Mouse (Mus musculus): ENCODE data around the gene Rasgrf2. TPM values are rescaled to one million over a fixed set of nuclear protein-coding genes. Genes with fewer than 3 reads are reported as not detected.

The Rasgrf2 gene
- polyA plus RNA-seq, 1 experiment = 0.45 TPM

DNA sequence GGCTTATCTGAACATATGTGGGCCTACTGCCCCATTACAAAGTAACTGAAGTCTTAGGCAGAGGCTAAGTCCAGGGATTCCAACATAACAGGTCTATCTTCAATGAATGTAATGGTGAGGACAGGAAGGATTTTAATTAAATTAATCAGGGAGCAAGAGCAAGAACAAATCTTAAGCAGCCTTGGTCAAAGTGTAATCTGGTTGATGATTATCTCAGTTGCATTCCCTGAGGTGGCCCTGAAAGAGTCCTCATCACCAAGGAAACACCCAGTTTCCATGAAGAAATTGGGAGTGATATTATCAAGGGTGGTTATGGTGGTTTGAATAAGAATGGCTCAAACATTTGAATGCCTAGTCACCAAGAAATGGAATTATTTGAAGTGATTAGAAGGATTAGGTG lies 62.8 kb downstream of the Rasgrf2 start:
- TF ChIP-seq CTCF (IDR thresholded peaks at IDR 0.05; ENCODE audit: control insufficient read depth, insufficient read depth, low read length) = no peak
- TF ChIP-seq POLR2A (IDR thresholded peaks at IDR 0.05; ENCODE audit: borderline replicate concordance, control insufficient read depth, low read depth, low read length) = no peak
- Histone ChIP-seq H3K4me3 (replicated peaks; ENCODE audit: control insufficient read depth, low read depth, low read length) (no peak overlapping the region), H3K4me1 (ENCODE audit: control insufficient read depth, insufficient read depth, low read length) (no peaks in the 10 kb centered on the region), H3K27ac (ENCODE audit: control insufficient read depth, insufficient read depth, low read depth, low read length, poor library complexity) (no peak overlapping the region)

DNA sequence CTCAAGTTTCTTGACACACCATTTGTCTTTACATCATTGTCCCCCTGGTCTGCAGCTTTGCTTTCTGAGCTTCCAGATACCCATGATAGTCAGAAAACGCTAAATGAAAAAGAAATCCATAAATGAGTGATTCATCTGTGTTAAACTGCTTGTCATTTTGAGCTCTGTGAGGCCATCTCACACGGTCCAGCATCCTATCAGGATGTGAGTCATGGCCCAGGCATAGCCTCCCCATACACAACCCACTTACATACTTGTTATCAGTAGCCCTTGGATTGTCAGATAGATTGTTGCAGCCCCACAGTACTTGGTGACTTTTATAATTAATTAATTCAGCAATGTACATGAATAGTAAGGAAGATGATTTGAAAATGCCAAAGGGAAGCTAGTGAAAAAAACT lies 63.6 kb downstream of the Rasgrf2 start:
- WGBS = 54% methylated on average over 2 of the region's 2 CpGs

GRCm38 (mm10) chr13:92053748-92054147 lies 77.7 kb downstream of the Rasgrf2 start:
- H3K4me3 ChIP-seq (replicated peaks; ENCODE audit: control insufficient read depth, low read depth, low read length) = no peak overlapping the region
- no peak overlapping the region for H3K27ac ChIP-seq (ENCODE audit: control insufficient read depth, insufficient read depth, low read depth, low read length, poor library complexity)
- 88% methylated on average over 12 of the region's 12 CpGs for whole genome bisulfite sequencing
- no peaks in the 10 kb centered on the region for H3K4me1 ChIP-seq (ENCODE audit: control insufficient read depth, insufficient read depth, low read length)
- TF ChIP-seq POLR2A (IDR thresholded peaks at IDR 0.05; ENCODE audit: borderline replicate concordance, control insufficient read depth, low read depth, low read length) (no peak), CTCF (IDR thresholded peaks at IDR 0.05; ENCODE audit: control insufficient read depth, insufficient read depth, low read length) (no peak)

More for the DNA sequence above, 63.6 kb downstream of the Rasgrf2 start:
- H3K27ac ChIP-seq (ENCODE audit: control insufficient read depth, insufficient read depth, low read depth, low read length, poor library complexity) = no peak overlapping the region
- no peak overlapping the region for H3K4me3 ChIP-seq (replicated peaks; ENCODE audit: control insufficient read depth, low read depth, low read length)
- H3K4me1 ChIP-seq (ENCODE audit: control insufficient read depth, insufficient read depth, low read length) = no peaks in the 10 kb centered on the region
- no peak for TF ChIP-seq CTCF (IDR thresholded peaks at IDR 0.05; ENCODE audit: control insufficient read depth, insufficient read depth, low read length)
- TF ChIP-seq POLR2A (IDR thresholded peaks at IDR 0.05; ENCODE audit: borderline replicate concordance, control insufficient read depth, low read depth, low read length) = no peak

- no peak for TF ChIP-seq CTCF (IDR thresholded peaks at IDR 0.05; ENCODE audit: control insufficient read depth, insufficient read depth, low read length)
- TF ChIP-seq POLR2A (IDR thresholded peaks at IDR 0.05; ENCODE audit: borderline replicate concordance, control insufficient read depth, low read depth, low read length) = no peak
- WGBS = 36% methylated on average over 3 of the region's 3 CpGs
- no peak overlapping the region for H3K4me3 ChIP-seq (replicated peaks; ENCODE audit: control insufficient read depth, low read depth, low read length)
Measured at GRCm38 (mm10) chr13:92053001-92053400, 78.5 kb downstream of the Rasgrf2 start.

DNA sequence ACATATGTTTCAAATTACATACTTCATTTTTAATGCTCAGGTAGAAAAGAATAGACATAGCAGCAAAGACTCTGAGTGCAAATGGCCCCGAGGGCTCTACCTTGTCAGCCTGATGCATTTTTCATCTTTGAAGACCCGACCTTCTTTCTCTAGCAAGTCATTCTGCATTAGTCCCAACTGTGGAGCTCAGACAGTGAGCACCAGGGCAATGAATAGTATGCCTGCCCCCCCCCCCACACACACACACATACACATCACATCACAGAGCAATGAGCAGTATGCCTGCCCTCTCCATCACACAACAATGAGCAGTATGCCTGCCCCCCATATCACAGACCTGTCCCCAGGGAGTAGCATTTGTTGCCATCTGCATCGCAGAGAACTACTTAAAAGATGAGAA lies 80.2 kb downstream of the Rasgrf2 start:
- 66% methylated on average over 3 of the region's 3 CpGs for WGBS
- TF ChIP-seq CTCF (IDR thresholded peaks at IDR 0.05; ENCODE audit: control insufficient read depth, insufficient read depth, low read length) (no peak), POLR2A (IDR thresholded peaks at IDR 0.05; ENCODE audit: borderline replicate concordance, control insufficient read depth, low read depth, low read length) (no peak)
- H3K4me1 ChIP-seq (ENCODE audit: control insufficient read depth, insufficient read depth, low read length) = no peaks in the 10 kb centered on the region
- H3K4me3 ChIP-seq (replicated peaks; ENCODE audit: control insufficient read depth, low read depth, low read length) = no peak overlapping the region
- H3K27ac ChIP-seq (ENCODE audit: control insufficient read depth, insufficient read depth, low read depth, low read length, poor library complexity) = no peak overlapping the region

More at GRCm38 (mm10) chr13:92053001-92053400, 78.5 kb downstream of the Rasgrf2 start:
- Histone ChIP-seq H3K27ac (ENCODE audit: control insufficient read depth, insufficient read depth, low read depth, low read length, poor library complexity) (no peak overlapping the region), H3K4me1 (ENCODE audit: control insufficient read depth, insufficient read depth, low read length) (no peaks in the 10 kb centered on the region)

GRCm38 (mm10) chr13:92041584-92042563 lies 89.6 kb downstream of the Rasgrf2 start:
- TF ChIP-seq POLR2A (IDR thresholded peaks at IDR 0.05; ENCODE audit: borderline replicate concordance, control insufficient read depth, low read depth, low read length) (no peak), CTCF (IDR thresholded peaks at IDR 0.05; ENCODE audit: control insufficient read depth, insufficient read depth, low read length) (no peak)
- H3K4me1 ChIP-seq (ENCODE audit: control insufficient read depth, insufficient read depth, low read length) = no peaks in the 10 kb centered on the region; the same call in 1 of the 2 replicates
- H3K27ac ChIP-seq (ENCODE audit: control insufficient read depth, insufficient read depth, low read depth, low read length, poor library complexity) = no peak overlapping the region
- H3K4me3 ChIP-seq (replicated peaks; ENCODE audit: control insufficient read depth, low read depth, low read length) = no peak overlapping the region
- 39% methylated on average over 8 of the region's 8 CpGs for WGBS

GRCm38 (mm10) chr13:92030364-92031057 lies 100.9 kb downstream of the Rasgrf2 start:
- Histone ChIP-seq H3K27ac (ENCODE audit: control insufficient read depth, insufficient read depth, low read depth, low read length, poor library complexity) (peak overlapping the region; percentile 73), H3K4me1 (ENCODE audit: control insufficient read depth, insufficient read depth, low read length) (peaks cover 2% of the 10 kb centered on the region; the same call in 1 of the 2 replicates), H3K4me3 (replicated peaks; ENCODE audit: control insufficient read depth, low read depth, low read length) (peak overlapping the region; percentile 39)
- TF ChIP-seq CTCF (IDR thresholded peaks at IDR 0.05; ENCODE audit: control insufficient read depth, insufficient read depth, low read length) (no peak), POLR2A (IDR thresholded peaks at IDR 0.05; ENCODE audit: borderline replicate concordance, control insufficient read depth, low read depth, low read length) (no peak)
- 58% methylated on average over 24 of the region's 24 CpGs for WGBS

GRCm38 (mm10) chr13:92029666-92030065 lies 101.8 kb downstream of the Rasgrf2 start:
- TF ChIP-seq POLR2A (IDR thresholded peaks at IDR 0.05; ENCODE audit: borderline replicate concordance, control insufficient read depth, low read depth, low read length) (no peak), CTCF (IDR thresholded peaks at IDR 0.05; ENCODE audit: control insufficient read depth, insufficient read depth, low read length) (no peak)
- Histone ChIP-seq H3K4me3 (replicated peaks; ENCODE audit: control insufficient read depth, low read depth, low read length) (no peak overlapping the region), H3K4me1 (ENCODE audit: control insufficient read depth, insufficient read depth, low read length) (peaks cover 2% of the 10 kb centered on the region; the same call in 1 of the 2 replicates), H3K27ac (ENCODE audit: control insufficient read depth, insufficient read depth, low read depth, low read length, poor library complexity) (no peak overlapping the region)
- 69% methylated on average over 3 of the region's 3 CpGs for WGBS

Measured in bone marrow, adult 2 months (tissue).